Mouse (Mus musculus): Measurements from ENCODE around the gene Rgl2. TPM values are rescaled to one million over a fixed set of nuclear protein-coding genes. Genes with fewer than 3 reads are reported as not detected.
"Not testable (repeated sequence)": the region's sequence is repeated elsewhere in the genome, so short reads cannot be mapped to it uniquely, and the experiment has no call there.

The Rgl2 gene
- polyA plus RNA-seq (2014; fragmentation: Nextera tagmentation; extraction: Ambion mirVana) = 48.0 and 51.5 TPM in 2 replicates

DNA sequence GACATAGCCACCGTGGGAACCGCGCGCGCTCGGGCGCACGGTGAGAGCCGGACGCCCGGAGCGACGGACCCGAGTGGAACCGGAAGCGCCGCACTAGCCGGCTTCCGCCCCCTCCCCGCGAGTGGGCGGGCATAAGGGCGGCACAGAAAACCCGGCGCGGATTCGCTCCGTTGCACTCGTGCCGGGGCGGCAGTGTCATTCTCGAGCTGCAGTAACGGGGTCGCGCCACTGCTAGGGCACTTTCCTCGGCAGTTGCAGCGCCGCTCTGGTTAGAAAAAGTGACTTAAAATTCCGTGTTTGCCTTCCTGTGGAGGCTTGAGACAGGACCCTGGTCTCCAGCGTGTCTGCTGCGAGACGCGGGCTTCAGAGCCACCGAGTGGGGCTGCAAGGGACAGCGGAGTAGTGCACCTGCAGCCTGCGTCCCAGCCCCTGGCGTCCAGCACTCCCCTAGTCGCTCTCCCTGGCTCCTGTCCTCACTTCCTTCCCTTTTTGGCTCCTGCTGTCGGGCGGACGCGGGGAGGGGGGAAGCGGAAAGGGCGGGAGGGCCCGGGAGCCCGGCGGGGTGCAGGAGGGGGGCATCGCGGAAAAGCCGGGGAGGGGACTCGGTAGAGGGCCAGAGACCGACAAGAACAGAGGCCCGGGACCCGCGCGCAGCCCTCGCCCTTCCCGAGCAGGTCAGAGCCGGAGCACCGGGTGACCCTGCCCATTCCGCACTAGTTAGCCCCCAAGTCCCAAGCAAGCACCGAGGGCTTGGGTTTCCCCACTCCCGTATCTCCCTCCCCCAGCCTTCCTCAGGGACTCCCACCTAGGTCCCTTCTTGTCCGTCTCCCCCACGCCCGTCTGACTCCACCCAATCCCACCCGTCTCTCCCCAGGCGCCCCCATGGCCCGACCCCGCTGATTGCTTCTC is at the start of gene Rgl2:
Rgl2 (plus strand) TSS at position 173 of the 909 bp plus-strand sequence.
- Histone ChIP-seq H3K4me1 (replicated peaks; ENCODE audit: control insufficient read depth, insufficient read depth, low read length) (peaks cover 13% of the 10 kb centered on the region; the same call in 1 of the 2 replicates), H3K27me3 (ENCODE audit: control insufficient read depth, insufficient read depth, low read length) (no peaks in the 10 kb centered on the region), H3K9me3 (ENCODE audit: control insufficient read depth, low read length) (no peaks in the 10 kb centered on the region), H3K27ac (ENCODE audit: low read depth, low read length) (peak within 1 kb of the TSS; percentile 94), H3K9ac (ENCODE audit: low read length) (peak within 1 kb of the TSS; percentile 84), H3K36me3 (ENCODE audit: control insufficient read depth, insufficient read depth, low read length) (no peaks in the 10 kb centered on the region), H3K4me2 (ENCODE audit: low read depth, low read length, severe bottlenecking) (peak within 1 kb of the TSS; percentile 100), H3K4me3 (ENCODE audit: low read depth, low read length) (peak within 1 kb of the TSS; percentile 83)
- ATAC-seq (replicated peaks; ENCODE audit: low FRiP score) = peak; percentile 83
- under 1% methylated on average over 63 of the region's 80 CpGs for WGBS
- peak; percentile 98 for DNase-seq (ENCODE audit: low spot score)

DNA sequence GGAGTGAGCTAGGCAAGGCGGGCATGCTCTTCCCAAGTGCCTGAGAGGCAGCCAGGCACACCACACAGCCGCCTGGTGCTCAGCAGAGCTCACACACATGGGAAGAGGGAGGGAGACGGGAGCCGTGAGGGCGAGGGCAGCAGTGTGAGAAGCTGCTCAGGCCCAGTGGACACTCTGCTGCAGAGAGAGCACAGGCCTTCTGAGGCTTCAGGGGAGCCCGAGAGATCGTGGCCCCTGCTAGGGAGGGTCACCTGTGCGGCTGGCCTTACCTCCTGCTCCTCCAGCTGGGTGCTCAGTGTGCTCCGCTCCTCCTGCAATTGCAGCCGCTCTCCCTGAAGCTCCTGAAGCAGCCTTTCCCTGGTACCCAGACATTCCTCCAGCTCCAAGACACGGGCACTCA is 45.0 kb upstream of the Rgl2 start:
- WGBS = 93% methylated on average over 9 of the region's 11 CpGs
- H3K36me3 ChIP-seq (ENCODE audit: control insufficient read depth, insufficient read depth, low read length); H3K27me3 ChIP-seq (ENCODE audit: control insufficient read depth, insufficient read depth, low read length); H3K4me3 ChIP-seq (ENCODE audit: low read depth, low read length); ATAC-seq (replicated peaks; ENCODE audit: low FRiP score); H3K27ac ChIP-seq (ENCODE audit: low read depth, low read length); H3K4me2 ChIP-seq (ENCODE audit: low read depth, low read length, severe bottlenecking); H3K9ac ChIP-seq (ENCODE audit: low read length); H3K9me3 ChIP-seq (ENCODE audit: control insufficient read depth, low read length); H3K4me1 ChIP-seq (replicated peaks; ENCODE audit: control insufficient read depth, insufficient read depth, low read length); DNase-seq (ENCODE audit: low spot score): not testable (repeated sequence)

DNA sequence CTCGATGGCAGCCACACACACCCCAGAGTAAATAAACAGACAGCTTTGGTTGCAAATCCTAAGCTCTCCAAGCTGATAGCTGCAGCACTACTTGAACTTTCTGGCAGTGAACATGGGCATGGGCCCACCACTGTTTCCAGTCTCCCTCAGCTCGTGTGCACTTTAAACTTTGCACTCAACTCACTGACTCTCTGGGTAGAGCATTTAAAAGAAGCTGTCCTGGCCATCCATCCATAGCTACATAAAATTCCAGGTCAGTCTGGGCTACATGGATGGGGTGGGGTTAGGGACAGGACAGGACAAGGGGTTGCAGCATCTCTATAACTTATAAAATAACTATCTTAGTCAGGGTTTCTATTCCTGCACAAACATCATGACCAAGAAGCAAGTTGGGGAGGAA is 41.5 kb upstream of the Rgl2 start:
- not testable (repeated sequence) for H3K27me3 ChIP-seq (ENCODE audit: control insufficient read depth, insufficient read depth, low read length); H3K4me2 ChIP-seq (ENCODE audit: low read depth, low read length, severe bottlenecking); H3K36me3 ChIP-seq (ENCODE audit: control insufficient read depth, insufficient read depth, low read length); H3K9me3 ChIP-seq (ENCODE audit: control insufficient read depth, low read length); DNase-seq (ENCODE audit: low spot score); H3K4me3 ChIP-seq (ENCODE audit: low read depth, low read length); H3K4me1 ChIP-seq (replicated peaks; ENCODE audit: control insufficient read depth, insufficient read depth, low read length); H3K27ac ChIP-seq (ENCODE audit: low read depth, low read length); H3K9ac ChIP-seq (ENCODE audit: low read length); ATAC-seq (replicated peaks; ENCODE audit: low FRiP score)
- WGBS = 83% methylated on average over 2 of the region's 2 CpGs

DNA sequence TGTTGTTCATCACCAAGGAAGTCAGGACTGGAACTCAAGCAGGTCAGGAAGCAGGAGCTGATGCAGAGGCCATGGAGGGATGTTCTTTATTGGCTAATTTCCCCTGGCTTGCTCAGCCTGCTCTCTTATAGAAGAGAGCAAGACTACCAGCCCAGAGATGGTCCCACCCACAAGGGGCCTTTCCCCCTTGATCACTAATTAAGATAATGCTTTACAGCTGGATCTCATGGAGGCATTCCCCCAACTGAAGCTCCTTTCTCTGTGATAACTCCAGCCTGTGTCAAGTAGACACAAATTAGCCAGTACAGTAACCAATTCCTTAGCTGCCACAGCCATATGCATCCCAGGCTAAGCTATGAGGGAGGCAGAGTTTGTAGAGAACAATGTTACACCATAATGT is 41.1 kb upstream of the Rgl2 start:
- not testable (repeated sequence) for H3K4me1 ChIP-seq (replicated peaks; ENCODE audit: control insufficient read depth, insufficient read depth, low read length); ATAC-seq (replicated peaks; ENCODE audit: low FRiP score); H3K9me3 ChIP-seq (ENCODE audit: control insufficient read depth, low read length); H3K27me3 ChIP-seq (ENCODE audit: control insufficient read depth, insufficient read depth, low read length); DNase-seq (ENCODE audit: low spot score); H3K4me3 ChIP-seq (ENCODE audit: low read depth, low read length); H3K36me3 ChIP-seq (ENCODE audit: control insufficient read depth, insufficient read depth, low read length); H3K27ac ChIP-seq (ENCODE audit: low read depth, low read length); H3K9ac ChIP-seq (ENCODE audit: low read length)
- peak overlapping the region; percentile 9; the same call in 1 of the 2 replicates for H3K4me2 ChIP-seq (ENCODE audit: low read depth, low read length, severe bottlenecking)

- not testable (repeated sequence) for ATAC-seq (replicated peaks; ENCODE audit: low FRiP score); H3K4me1 ChIP-seq (replicated peaks; ENCODE audit: control insufficient read depth, insufficient read depth, low read length)
- WGBS = under 1% methylated on average over 43 of the region's 44 CpGs
Observed at GRCm38 (mm10) chr17:33889941-33890532, 39.3 kb upstream of the Rgl2 start.

GRCm38 (mm10) chr17:33890533-33891059 is 38.7 kb upstream of the Rgl2 start, which contains the start of gene Kifc1:
Kifc1 (minus strand) TSS chr17:33890661.
- Histone ChIP-seq H3K27ac (ENCODE audit: low read depth, low read length) (0 out of 2 replicates have a peak within 1 kb of the TSS, but pooled peaks have one; percentile 18), H3K4me2 (ENCODE audit: low read depth, low read length, severe bottlenecking) (peak within 1 kb of the TSS; percentile 68), H3K27me3 (ENCODE audit: control insufficient read depth, insufficient read depth, low read length) (no peaks in the 10 kb centered on the region), H3K4me3 (ENCODE audit: low read depth, low read length) (peak within 1 kb of the TSS; percentile 59), H3K9ac (ENCODE audit: low read length) (peak within 1 kb of the TSS; percentile 66), H3K36me3 (ENCODE audit: control insufficient read depth, insufficient read depth, low read length) (peaks cover 6% of the 10 kb centered on the region; the same call in 1 of the 2 replicates), H3K9me3 (ENCODE audit: control insufficient read depth, low read length) (no peaks in the 10 kb centered on the region), H3K4me1 (replicated peaks; ENCODE audit: control insufficient read depth, insufficient read depth, low read length) (peaks cover 8% of the 10 kb centered on the region; the same call in 1 of the 2 replicates)
- under 1% methylated on average over 49 of the region's 49 CpGs for WGBS
- peak; percentile 99 for DNase-seq (ENCODE audit: low spot score)
- ATAC-seq (replicated peaks; ENCODE audit: low FRiP score) = peak; percentile 98

More at GRCm38 (mm10) chr17:33889941-33890532, 39.3 kb upstream of the Rgl2 start:
- Histone ChIP-seq H3K9ac (ENCODE audit: low read length) (peak overlapping the region; percentile 66), H3K4me2 (ENCODE audit: low read depth, low read length, severe bottlenecking) (peak overlapping the region; percentile 68), H3K4me3 (ENCODE audit: low read depth, low read length) (peak overlapping the region; percentile 59), H3K27ac (ENCODE audit: low read depth, low read length) (0 out of 2 replicates have a peak overlapping the region, but pooled peaks have one; percentile 18)
- H3K9me3 ChIP-seq (ENCODE audit: control insufficient read depth, low read length); DNase-seq (ENCODE audit: low spot score); H3K27me3 ChIP-seq (ENCODE audit: control insufficient read depth, insufficient read depth, low read length); H3K36me3 ChIP-seq (ENCODE audit: control insufficient read depth, insufficient read depth, low read length): not testable (repeated sequence)

GRCm38 (mm10) chr17:33891357-33891756 is 38.0 kb upstream of the Rgl2 start:
- Histone ChIP-seq H3K27ac (ENCODE audit: low read depth, low read length) (no peak overlapping the region), H3K9ac (ENCODE audit: low read length) (no peak overlapping the region), H3K9me3 (ENCODE audit: control insufficient read depth, low read length) (no peaks in the 10 kb centered on the region)

DNA sequence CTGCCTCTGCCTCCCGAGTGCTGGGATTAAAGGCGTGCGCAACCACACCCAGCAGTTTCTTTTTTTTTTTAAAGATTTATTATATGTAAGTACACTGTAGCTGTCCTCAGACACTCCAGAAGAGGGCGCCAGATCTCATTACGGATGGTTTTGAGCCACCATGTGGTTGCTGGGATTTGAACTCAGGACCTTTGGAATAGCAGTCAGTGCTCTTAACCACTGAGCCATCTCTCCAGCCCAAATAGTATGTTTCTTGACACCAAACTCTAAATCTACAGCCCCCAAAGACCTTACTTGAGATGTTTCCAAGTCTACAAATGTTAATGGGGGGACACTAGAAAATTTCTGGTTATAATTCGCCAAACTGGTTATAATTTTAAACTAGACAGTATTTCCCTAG is 37.5 kb upstream of the Rgl2 start:
- not testable (repeated sequence) for DNase-seq (ENCODE audit: low spot score); H3K4me1 ChIP-seq (replicated peaks; ENCODE audit: control insufficient read depth, insufficient read depth, low read length); H3K4me3 ChIP-seq (ENCODE audit: low read depth, low read length); H3K27me3 ChIP-seq (ENCODE audit: control insufficient read depth, insufficient read depth, low read length); H3K27ac ChIP-seq (ENCODE audit: low read depth, low read length); ATAC-seq (replicated peaks; ENCODE audit: low FRiP score); H3K9ac ChIP-seq (ENCODE audit: low read length); H3K4me2 ChIP-seq (ENCODE audit: low read depth, low read length, severe bottlenecking); H3K9me3 ChIP-seq (ENCODE audit: control insufficient read depth, low read length); H3K36me3 ChIP-seq (ENCODE audit: control insufficient read depth, insufficient read depth, low read length)
- 74% methylated on average over 6 of the region's 6 CpGs for WGBS

More at GRCm38 (mm10) chr17:33891357-33891756, 38.0 kb upstream of the Rgl2 start:
- Histone ChIP-seq H3K4me2 (ENCODE audit: low read depth, low read length, severe bottlenecking) (no peak overlapping the region), H3K4me3 (ENCODE audit: low read depth, low read length) (no peak overlapping the region), H3K4me1 (replicated peaks; ENCODE audit: control insufficient read depth, insufficient read depth, low read length) (peaks cover 8% of the 10 kb centered on the region; the same call in 1 of the 2 replicates), H3K27me3 (ENCODE audit: control insufficient read depth, insufficient read depth, low read length) (no peaks in the 10 kb centered on the region), H3K36me3 (ENCODE audit: control insufficient read depth, insufficient read depth, low read length) (no peaks in the 10 kb centered on the region)
- 76% methylated on average over 2 of the region's 2 CpGs for WGBS
- no peak for DNase-seq (ENCODE audit: low spot score)
- ATAC-seq (replicated peaks; ENCODE audit: low FRiP score) = no peak
